Mouse (Mus musculus) lung, adult 2 months (tissue): Measurements from ENCODE around the gene Asic2. TPM values are rescaled to one million over a fixed set of nuclear protein-coding genes. Genes with fewer than 3 reads are reported as not detected.

Source experiments
- DNase-seq: peaks from one replicate; pipeline ENCODE4 v3.0.0; 2022
- H3K4me1 ChIP-seq: fragments of 200-500 bp; 2 replicates; pipeline ENCODE4 v1.6.1; 2011; ENCODE audit warnings: low read length; ENCODE audit not compliant: control insufficient read depth, insufficient read depth
- H3K4me3 ChIP-seq: fragments of 200-500 bp; replicated peaks from 2 replicates; pipeline ENCODE3; 2011; ENCODE audit warnings: low read depth, mild to moderate bottlenecking, control low read depth, low read length; ENCODE audit errors: extremely low read depth
- CTCF ChIP-seq: fragments of 200-500 bp; IDR thresholded peaks from 2 replicates; pipeline ENCODE4 v1.5.1; 2011; ENCODE audit warnings: mild to moderate bottlenecking, low read length, control low read depth; ENCODE audit not compliant: insufficient read depth
- POLR2A ChIP-seq: fragments of 200-500 bp; IDR thresholded peaks from 2 replicates; pipeline ENCODE4 v1.6.1; 2011; ENCODE audit warnings: low read depth, mild to moderate bottlenecking, control low read depth, low read length, borderline replicate concordance; ENCODE audit errors: extremely low read depth
- WGBS: fragments of 180-500 bp; shearing (Covaris S2); methylation state at CpG from one replicate; pipeline ENCODE4 v1.1.7; 2018; 5-methylcytosine and 5-hydroxymethylcytosine counted together
- polyA plus RNA-seq: library from polyadenylated mRNA; depleted of rRNA; stranded (reverse); fragments of >200 nt; gene quantifications from 2 replicates; pipeline ENCODE4 v1.2.3, GENCODE M21; 2012

The Asic2 gene
- polyA plus RNA-seq, 1 experiment: 0.04 TPM

- DNase-seq: no peak
- no peaks in the 10 kb centered on the region for H3K4me1 ChIP-seq
- TF ChIP-seq CTCF: no peak
- no peak for TF ChIP-seq POLR2A
- H3K4me3 ChIP-seq: no peak overlapping the region
- 80% methylated on average over 2 of the region's 2 CpGs for WGBS
Measured at GRCm38 (mm10) chr11:81331977-81332376, 636.3 kb downstream of the Asic2 start.

DNA sequence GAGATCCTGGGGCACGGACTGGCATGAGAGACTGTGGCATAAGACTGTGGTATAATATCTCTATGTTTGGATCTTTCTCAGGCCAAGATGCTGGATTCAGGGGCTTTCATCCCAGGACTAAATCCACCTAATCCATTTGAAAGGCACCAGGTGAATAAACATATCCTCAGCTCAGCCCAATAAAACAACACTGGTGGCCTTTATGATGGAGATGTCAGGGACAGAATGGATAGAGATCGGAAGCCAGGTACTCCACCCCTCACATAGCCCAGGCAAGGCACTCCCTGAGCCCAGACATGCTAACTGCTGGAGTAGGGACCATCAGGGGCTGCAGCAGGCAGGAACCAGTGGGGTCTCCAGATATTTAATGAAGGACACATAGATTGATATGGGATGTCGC lies 637.3 kb downstream of the Asic2 start:
- TF ChIP-seq POLR2A (no peak), CTCF (no peak)
- Histone ChIP-seq H3K4me3 (no peak overlapping the region), H3K4me1 (no peaks in the 10 kb centered on the region)
- DNase-seq: no peak
- WGBS: 74% methylated on average over 3 of the region's 3 CpGs

- no peak for DNase-seq
- H3K4me3 ChIP-seq: no peak overlapping the region
- 70% methylated on average over 5 of the region's 5 CpGs for WGBS
- no peaks in the 10 kb centered on the region for H3K4me1 ChIP-seq
- no peak for TF ChIP-seq POLR2A
- no peak for TF ChIP-seq CTCF
Measured at GRCm38 (mm10) chr11:81328088-81328487, 640.2 kb downstream of the Asic2 start.

DNA sequence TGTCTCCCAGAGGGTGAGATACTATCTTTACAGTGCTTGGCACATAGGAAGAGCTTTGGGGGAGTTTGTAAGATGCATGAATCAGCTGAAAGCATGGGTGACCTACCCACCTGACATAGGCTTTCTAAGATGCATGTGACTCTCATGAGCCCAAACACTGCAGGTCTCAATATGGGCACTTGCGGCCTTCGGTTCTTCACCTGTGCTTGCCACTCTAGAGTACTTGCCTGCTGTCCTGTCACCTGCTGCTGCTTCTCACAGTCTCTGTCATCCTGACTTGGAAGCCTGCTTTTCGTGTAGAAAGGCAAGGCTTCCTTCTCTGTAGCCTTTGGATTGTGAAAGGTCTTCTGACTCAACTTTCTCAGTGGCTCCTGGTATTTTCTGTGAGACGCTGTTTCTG lies 645.1 kb downstream of the Asic2 start:
- no peak for DNase-seq
- WGBS: 80% methylated on average over 4 of the region's 4 CpGs
- TF ChIP-seq CTCF: no peak
- no peak for TF ChIP-seq POLR2A
- Histone ChIP-seq H3K4me3 (no peak overlapping the region), H3K4me1 (no peaks in the 10 kb centered on the region)

- no peak for TF ChIP-seq CTCF
- no peak for TF ChIP-seq POLR2A
- no peaks in the 10 kb centered on the region for H3K4me1 ChIP-seq
- 80% methylated on average over 8 of the region's 8 CpGs for WGBS
- no peak overlapping the region for H3K4me3 ChIP-seq
- DNase-seq: no peak
Measured at GRCm38 (mm10) chr11:81322466-81322865, 645.8 kb downstream of the Asic2 start.

DNA sequence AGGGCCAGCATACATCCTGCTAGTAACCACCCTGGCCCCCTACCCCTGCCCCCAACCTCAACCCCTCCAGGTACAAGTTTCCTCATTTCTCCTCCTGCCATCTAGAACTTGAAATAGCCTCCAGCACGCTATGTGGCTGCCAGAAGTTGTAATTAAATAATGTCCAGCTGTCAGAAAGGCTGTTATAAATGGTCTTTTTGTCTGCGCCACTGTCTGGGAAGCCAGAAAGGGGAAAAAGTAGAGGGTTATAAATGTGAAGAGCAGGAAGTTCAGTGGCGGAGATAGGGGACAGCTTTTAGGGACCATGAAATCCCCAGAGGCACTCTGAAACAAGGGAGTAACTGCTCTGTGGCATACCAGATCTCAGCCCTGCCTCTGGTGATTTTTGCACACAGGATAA lies 678.2 kb downstream of the Asic2 start:
- WGBS: 19% methylated on average over 3 of the region's 3 CpGs
- no peak for DNase-seq
- H3K4me1 ChIP-seq: no peaks in the 10 kb centered on the region
- no peak overlapping the region for H3K4me3 ChIP-seq
- TF ChIP-seq CTCF: no peak
- no peak for TF ChIP-seq POLR2A

- H3K4me1 ChIP-seq: no peaks in the 10 kb centered on the region
- 14% methylated on average over 6 of the region's 6 CpGs for WGBS
- TF ChIP-seq POLR2A (no peak), CTCF (no peak)
- DNase-seq: no peak
- no peak overlapping the region for H3K4me3 ChIP-seq
Measured at GRCm38 (mm10) chr11:81283185-81283584, 685.1 kb downstream of the Asic2 start.

DNA sequence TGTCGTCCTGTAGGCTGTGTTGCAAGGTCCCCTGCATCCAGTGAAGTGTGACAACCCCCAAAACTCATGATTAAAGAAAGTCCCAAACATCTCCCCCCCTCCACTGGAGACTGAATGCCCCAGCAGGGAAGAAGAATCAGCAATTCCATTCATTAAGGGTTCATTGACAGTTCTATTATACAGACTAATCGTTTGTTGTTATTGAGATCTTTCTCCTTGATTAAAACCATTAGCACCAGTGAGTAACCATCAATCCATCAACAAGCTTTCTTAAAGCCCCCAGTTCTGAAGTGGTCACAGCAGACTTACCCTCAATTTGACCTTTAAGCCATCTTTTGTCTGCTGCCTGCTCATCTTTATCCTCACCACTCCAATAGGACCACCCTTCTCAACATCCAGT lies 688.2 kb downstream of the Asic2 start:
- 13% methylated on average over 2 of the region's 2 CpGs for WGBS

GRCm38 (mm10) chr11:81277406-81277805 lies 690.9 kb downstream of the Asic2 start:
- WGBS: 64% methylated on average over 5 of the region's 5 CpGs

More for the DNA sequence above, 688.2 kb downstream of the Asic2 start:
- Histone ChIP-seq H3K4me3 (no peak overlapping the region), H3K4me1 (no peaks in the 10 kb centered on the region)
- no peak for DNase-seq
- TF ChIP-seq CTCF (no peak), POLR2A (no peak)

DNA sequence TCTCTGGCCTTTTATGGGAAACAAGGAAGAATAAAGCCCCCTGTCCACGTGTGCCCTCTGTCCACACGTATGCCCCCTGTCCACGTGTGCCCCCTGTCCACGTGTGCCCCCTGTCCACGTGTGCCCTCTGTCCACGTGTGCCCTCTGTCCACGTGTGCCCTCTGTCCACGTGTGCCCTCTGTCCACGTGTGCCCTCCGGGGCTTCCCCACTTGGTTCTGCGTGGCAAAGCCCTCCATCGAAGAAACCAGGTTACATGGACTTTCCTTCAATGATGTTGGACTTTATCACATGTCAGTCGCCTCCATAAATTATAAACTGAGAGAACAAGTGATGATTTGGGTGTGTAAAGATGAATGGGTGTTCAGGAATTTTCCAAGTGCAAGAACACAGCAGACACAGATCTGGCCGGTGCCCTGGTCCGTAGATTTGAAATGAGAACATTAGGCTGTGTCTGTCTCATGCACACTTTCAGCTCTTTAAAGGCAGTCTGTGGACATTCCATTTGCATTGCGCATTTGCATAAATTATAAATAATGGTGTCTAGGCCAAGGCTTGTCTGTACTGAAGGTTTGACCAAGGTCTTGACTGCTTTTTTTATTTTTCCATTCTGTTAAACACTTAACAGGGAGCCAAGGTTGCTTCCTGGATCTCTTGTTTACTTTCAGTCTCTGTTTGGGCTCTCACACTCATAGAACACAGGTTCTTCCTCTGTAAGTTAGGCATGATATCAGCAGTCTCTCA lies 695.4 kb downstream of the Asic2 start:
- WGBS: 79% methylated on average over 16 of the region's 16 CpGs
- H3K4me3 ChIP-seq: no peak overlapping the region
- no peaks in the 10 kb centered on the region for H3K4me1 ChIP-seq
- DNase-seq: no peak
- TF ChIP-seq CTCF (no peak), POLR2A (no peak)

More at GRCm38 (mm10) chr11:81277406-81277805, 690.9 kb downstream of the Asic2 start:
- no peak for DNase-seq
- H3K4me1 ChIP-seq: no peaks in the 10 kb centered on the region
- H3K4me3 ChIP-seq: no peak overlapping the region
- TF ChIP-seq CTCF: no peak
- no peak for TF ChIP-seq POLR2A
